Mouse (Mus musculus) lung, adult 18-20 months (tissue): ENCODE results near the gene Dlx3.

ENCODE experiments used
- DNase-seq, 2 experiments: peaks; one replicate each; pipeline ENCODE4 v3.0.0; 2022; ENCODE audit warnings: mixed read lengths in 2 of 2

The Dlx3 gene

GRCm38 (mm10) chr11:95157872-95158271, 38.0 kb downstream of the Dlx3 start:
- peak in 1 of 2 experiments; percentile 15 for DNase-seq

GRCm38 (mm10) chr11:95159763-95160371, 39.9 kb downstream of the Dlx3 start:
- DNase-seq, result no peak

- DNase-seq, result no peak
These were observed 40.8 kb downstream of the Dlx3 start for GRCm38 (mm10) chr11:95160693-95161092.

DNA sequence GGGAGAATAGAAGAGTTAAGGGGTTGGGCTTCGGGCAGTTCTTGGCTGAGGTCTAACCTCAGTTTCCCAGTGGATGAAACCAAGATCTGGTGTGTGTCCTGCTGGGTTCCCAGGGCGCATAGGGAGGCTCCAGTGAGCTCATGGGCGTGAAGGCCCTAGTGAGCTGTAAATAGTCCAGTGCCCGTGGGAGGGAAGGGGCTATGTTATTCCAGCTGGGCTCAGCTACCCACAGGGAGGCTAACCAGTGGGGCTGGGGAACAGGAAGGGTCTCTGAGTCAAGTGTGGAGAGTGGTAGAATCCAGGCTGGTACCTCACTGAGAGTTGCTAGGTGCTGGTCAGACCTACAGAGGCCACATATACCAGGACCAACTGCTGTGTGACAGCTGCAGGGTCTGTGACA, 41.8 kb downstream of the Dlx3 start:
- DNase-seq, result no peak

- DNase-seq, result no peak
These were observed 45.9 kb downstream of the Dlx3 start for GRCm38 (mm10) chr11:95165857-95166256.
